Mouse (Mus musculus): ENCODE measurements at regions not wholly inside any gene's neighbourhood (a gene's known extent, or its start where the extent isn't known, plus 50 kb on each side); places are given as distances from the start of the nearest gene placed in this dataset.

DNA sequence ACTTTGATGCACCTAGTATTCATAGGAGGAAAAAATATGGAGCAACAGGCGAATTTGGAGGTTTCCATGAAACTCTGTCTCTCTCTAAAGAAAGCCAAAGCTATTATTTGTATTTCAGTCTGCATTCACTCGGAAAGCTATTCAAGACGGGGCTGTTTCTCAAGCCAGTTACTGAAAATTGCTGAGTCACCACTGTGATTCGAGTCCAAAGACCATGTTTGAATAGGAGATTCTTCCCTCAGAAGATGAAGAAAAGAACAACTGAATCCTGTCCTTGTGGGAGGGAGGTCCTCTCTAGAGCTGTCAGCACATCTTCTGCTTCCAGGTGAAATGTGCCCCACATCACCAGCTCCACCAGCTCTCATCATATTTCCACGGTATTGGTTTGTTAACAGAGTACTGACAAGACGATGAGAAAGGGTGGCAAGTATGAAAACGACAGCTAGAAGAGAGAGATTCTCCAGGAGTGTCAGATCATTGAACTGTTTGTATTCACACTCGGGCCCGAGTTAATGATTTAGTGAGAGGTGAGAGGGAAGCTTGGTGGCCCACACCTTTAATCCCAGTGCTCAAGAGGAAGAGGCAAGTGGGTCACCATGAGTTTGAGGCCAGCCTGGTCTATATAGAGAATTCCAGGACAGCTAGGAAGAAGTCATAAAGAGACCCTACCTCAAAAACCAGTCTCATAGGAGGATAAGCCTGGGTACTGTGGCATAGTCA is 335.3 kb downstream of the Sox9 start:
- peaks cover 10% of the 10 kb centered on the region for H3K4me1 ChIP-seq (ENCODE audit: insufficient read depth)
- no peaks in the 10 kb centered on the region for H3K9me3 ChIP-seq (ENCODE audit: low read depth, low read length)
- ATAC-seq (ENCODE audit: insufficient read depth), result no peak
- DNase-seq, result no peak
- TF ChIP-seq CTCF (IDR thresholded peaks at IDR 0.05; ENCODE audit: low read depth), result no peak
- no peak overlapping the region for H3K4me2 ChIP-seq
- no peaks in the 10 kb centered on the region for H3K36me3 ChIP-seq (ENCODE audit: insufficient read depth)
- no peak overlapping the region for H3K4me3 ChIP-seq (ENCODE audit: low read depth, low read length)
- H3K9ac ChIP-seq, result no peak overlapping the region
- H3K27ac ChIP-seq (ENCODE audit: low read depth), result no peak overlapping the region
- no peaks in the 10 kb centered on the region for H3K27me3 ChIP-seq (ENCODE audit: insufficient read depth, low read length)
- 62% methylated on average over 9 of the region's 9 CpGs for WGBS

DNA sequence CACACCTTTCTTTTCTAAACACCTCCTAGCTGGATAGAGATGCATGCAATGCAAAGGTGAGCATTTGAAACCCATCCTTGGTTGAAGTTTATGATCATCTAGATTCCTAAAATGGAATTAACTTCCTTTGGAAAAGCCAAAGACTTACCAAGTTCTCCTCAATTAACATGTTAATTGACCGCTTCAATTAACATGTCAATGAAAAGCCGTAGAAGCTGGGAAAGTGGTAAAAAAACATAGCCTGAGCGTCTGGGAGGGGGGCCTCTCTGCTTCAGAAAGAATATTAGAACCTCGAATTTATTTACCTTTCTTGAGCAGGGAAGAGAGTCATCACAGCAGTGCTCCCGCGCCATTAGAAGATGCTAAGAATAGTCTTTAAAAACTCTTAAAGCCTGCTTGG is 338.5 kb downstream of the Sox9 start:
- H3K27me3 ChIP-seq (ENCODE audit: insufficient read depth, low read length), result no peaks in the 10 kb centered on the region
- H3K4me1 ChIP-seq (ENCODE audit: insufficient read depth), result peaks cover 14% of the 10 kb centered on the region
- DNase-seq, result no peak
- no peak overlapping the region for H3K27ac ChIP-seq (ENCODE audit: low read depth)
- no peaks in the 10 kb centered on the region for H3K36me3 ChIP-seq (ENCODE audit: insufficient read depth)
- no peak for TF ChIP-seq CTCF (IDR thresholded peaks at IDR 0.05; ENCODE audit: low read depth)
- ATAC-seq (ENCODE audit: insufficient read depth), result no peak
- H3K9me3 ChIP-seq (ENCODE audit: low read depth, low read length), result no peaks in the 10 kb centered on the region
- no peak overlapping the region for H3K4me3 ChIP-seq (ENCODE audit: low read depth, low read length)
- H3K4me2 ChIP-seq, result no peak overlapping the region
- no peak overlapping the region for H3K9ac ChIP-seq
- 50% methylated on average over 6 of the region's 6 CpGs for WGBS

- H3K27me3 ChIP-seq (ENCODE audit: insufficient read depth, low read length), result no peaks in the 10 kb centered on the region
- no peak for DNase-seq
- ATAC-seq (ENCODE audit: insufficient read depth), result peak; percentile 65
- no peak overlapping the region for H3K4me2 ChIP-seq
- no peak overlapping the region for H3K9ac ChIP-seq
- no peak overlapping the region for H3K27ac ChIP-seq (ENCODE audit: low read depth)
- H3K4me1 ChIP-seq (ENCODE audit: insufficient read depth), result peaks cover 14% of the 10 kb centered on the region
- no peak overlapping the region for H3K4me3 ChIP-seq (ENCODE audit: low read depth, low read length)
- no peak for TF ChIP-seq CTCF (IDR thresholded peaks at IDR 0.05; ENCODE audit: low read depth)
- H3K36me3 ChIP-seq (ENCODE audit: insufficient read depth), result no peaks in the 10 kb centered on the region
- WGBS, result 34% methylated on average over 12 of the region's 12 CpGs
- H3K9me3 ChIP-seq (ENCODE audit: low read depth, low read length), result no peaks in the 10 kb centered on the region
Observed at GRCm38 (mm10) chr11:113121307-113121706, 339.3 kb downstream of the Sox9 start.

DNA sequence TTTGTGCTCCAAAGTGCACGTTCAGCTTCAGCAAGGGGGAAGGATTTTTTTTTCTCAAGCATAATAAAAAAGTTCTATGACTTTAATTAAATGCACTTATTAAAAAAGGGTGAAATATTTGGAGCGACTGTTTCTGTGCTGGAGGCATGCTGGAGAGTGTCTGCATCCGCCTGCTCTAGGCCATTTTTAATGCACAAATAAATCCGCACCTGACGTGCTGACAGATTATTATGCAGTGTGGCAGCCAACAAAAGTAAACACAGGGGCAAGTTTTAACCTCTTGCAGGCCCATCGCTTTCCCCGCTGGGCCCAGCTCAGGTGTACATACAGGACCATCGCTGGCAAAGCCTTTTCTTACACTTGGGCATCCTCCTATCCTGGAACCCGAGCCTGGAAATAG is 340.1 kb downstream of the Sox9 start:
- no peaks in the 10 kb centered on the region for H3K36me3 ChIP-seq (ENCODE audit: insufficient read depth)
- H3K4me2 ChIP-seq, result no peak overlapping the region
- no peaks in the 10 kb centered on the region for H3K27me3 ChIP-seq (ENCODE audit: insufficient read depth, low read length)
- peaks cover 14% of the 10 kb centered on the region for H3K4me1 ChIP-seq (ENCODE audit: insufficient read depth)
- 30% methylated on average over 9 of the region's 9 CpGs for whole genome bisulfite sequencing
- H3K9me3 ChIP-seq (ENCODE audit: low read depth, low read length), result no peaks in the 10 kb centered on the region
- no peak overlapping the region for H3K27ac ChIP-seq (ENCODE audit: low read depth)
- H3K4me3 ChIP-seq (ENCODE audit: low read depth, low read length), result no peak overlapping the region
- H3K9ac ChIP-seq, result no peak overlapping the region
- no peak for DNase-seq
- no peak for TF ChIP-seq CTCF (IDR thresholded peaks at IDR 0.05; ENCODE audit: low read depth)
- ATAC-seq (ENCODE audit: insufficient read depth), result no peak

DNA sequence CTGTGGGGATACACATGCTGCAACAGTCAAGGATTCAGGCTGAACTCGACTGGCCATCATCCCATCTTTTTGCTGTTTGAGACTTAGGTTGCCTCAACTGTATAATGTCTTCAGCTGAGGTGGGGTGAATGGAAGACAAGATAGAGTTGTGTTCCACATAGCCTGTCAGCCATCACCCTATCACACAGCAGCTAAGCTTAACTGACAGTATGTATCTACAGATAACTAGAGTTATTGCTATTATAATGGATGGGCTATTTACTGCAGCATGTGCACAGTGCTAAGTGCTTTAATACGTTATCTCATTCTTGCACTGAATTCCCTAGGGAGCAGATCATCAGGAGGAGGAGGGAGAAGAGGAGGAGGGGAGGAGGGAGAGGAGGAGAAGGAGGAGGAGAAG is 340.9 kb downstream of the Sox9 start:
- no peaks in the 10 kb centered on the region for H3K27me3 ChIP-seq (ENCODE audit: insufficient read depth, low read length)

GRCm38 (mm10) chr11:113125832-113126231 is 343.8 kb downstream of the Sox9 start:
- Histone ChIP-seq H3K9me3 (ENCODE audit: low read depth, low read length) (no peaks in the 10 kb centered on the region), H3K36me3 (ENCODE audit: insufficient read depth) (no peaks in the 10 kb centered on the region), H3K27ac (ENCODE audit: low read depth) (no peak overlapping the region), H3K27me3 (ENCODE audit: insufficient read depth, low read length) (no peaks in the 10 kb centered on the region), H3K4me3 (ENCODE audit: low read depth, low read length) (no peak overlapping the region), H3K4me1 (ENCODE audit: insufficient read depth) (peaks cover 14% of the 10 kb centered on the region), H3K9ac (no peak overlapping the region), H3K4me2 (no peak overlapping the region)
- TF ChIP-seq CTCF (IDR thresholded peaks at IDR 0.05; ENCODE audit: low read depth), result no peak
- DNase-seq, result no peak
- ATAC-seq (ENCODE audit: insufficient read depth), result no peak
- WGBS, result 79% methylated on average over 7 of the region's 7 CpGs

More for the DNA sequence above, 340.9 kb downstream of the Sox9 start:
- no peak for TF ChIP-seq CTCF (IDR thresholded peaks at IDR 0.05; ENCODE audit: low read depth)
- ATAC-seq (ENCODE audit: insufficient read depth), result no peak
- H3K9ac ChIP-seq, result no peak overlapping the region
- H3K4me1 ChIP-seq (ENCODE audit: insufficient read depth), result peaks cover 14% of the 10 kb centered on the region
- no peaks in the 10 kb centered on the region for H3K36me3 ChIP-seq (ENCODE audit: insufficient read depth)
- no peak overlapping the region for H3K4me3 ChIP-seq (ENCODE audit: low read depth, low read length)
- no peak for DNase-seq
- H3K27ac ChIP-seq (ENCODE audit: low read depth), result no peak overlapping the region
- WGBS, result 20% methylated on average over 2 of the region's 2 CpGs
- no peaks in the 10 kb centered on the region for H3K9me3 ChIP-seq (ENCODE audit: low read depth, low read length)
- H3K4me2 ChIP-seq, result no peak overlapping the region

- Histone ChIP-seq H3K27ac (ENCODE audit: low read depth) (no peak overlapping the region), H3K9me3 (ENCODE audit: low read depth, low read length) (no peaks in the 10 kb centered on the region), H3K27me3 (ENCODE audit: insufficient read depth, low read length) (no peaks in the 10 kb centered on the region), H3K4me1 (ENCODE audit: insufficient read depth) (peaks cover 3% of the 10 kb centered on the region; the same call in 1 of the 2 replicates), H3K9ac (no peak overlapping the region), H3K4me2 (no peak overlapping the region), H3K36me3 (ENCODE audit: insufficient read depth) (no peaks in the 10 kb centered on the region), H3K4me3 (ENCODE audit: low read depth, low read length) (no peak overlapping the region)
- DNase-seq (no peak), ATAC-seq (ENCODE audit: insufficient read depth) (no peak)
- TF ChIP-seq CTCF (IDR thresholded peaks at IDR 0.05; ENCODE audit: low read depth), result no peak
- WGBS, result 82% methylated on average over 5 of the region's 5 CpGs
Observed at GRCm38 (mm10) chr11:113129192-113129591, 347.2 kb downstream of the Sox9 start.

All from lung, embryonic 14.5 days (tissue).